In genomic region chr17:5212166-5212565, GRCm38 (mm10) we compare ENCODE assay signal across 9 mouse cellular contexts.
DNase-seq lines count a peak whose midpoint lies in the region; ATAC-seq lines count a peak whose summit lies in the region.
"Had no signal": no experiment of that assay in that cellular context is flagged by ENCODE, and none has a peak within 500 bp of the region (broad histone marks: within the 10 kb centered on the region; RNA-seq: fewer than 3 reads in every experiment).

No protein-coding gene starts in this region.

- DNase-seq in kidney, postnatal 36 days: peak; percentile 63 to 75
- no peak for DNase-seq in kidney, adult 8-10 months
- DNase-seq in brain, embryonic 18.5 days (ENCODE audit: low read depth, low spot score): peak; percentile 51
- peak; percentile 67 for DNase-seq in heart, adult 8-10 months (ENCODE audit: low spot score)
- no peak for DNase-seq in embryo, embryonic 9.5 days (ENCODE audit: extremely low spot score)
- no peak for DNase-seq in thymus, postnatal 14 days
- DNase-seq in left cerebral cortex, postnatal 36 days (ENCODE audit: low spot score in 2 of 2): no peak

- no peaks in the 10 kb centered on the region for H3K27me3 ChIP-seq in midbrain, embryonic 15.5 days (replicated peaks)
- H3K27me3 ChIP-seq: embryonic facial prominence, embryonic 12.5 days had no signal

- no peak overlapping the region for H3K4me3 ChIP-seq in midbrain, embryonic 15.5 days
- H3K4me3 ChIP-seq: embryonic facial prominence, embryonic 12.5 days had no signal

- WGBS in midbrain, embryonic 15.5 days: 14% methylated on average over 12 of the region's 12 CpGs

- H3K9ac ChIP-seq in midbrain, embryonic 15.5 days: no peak overlapping the region
- H3K9ac ChIP-seq: embryonic facial prominence, embryonic 12.5 days had no signal

- no peaks in the 10 kb centered on the region for H3K9me3 ChIP-seq in midbrain, embryonic 15.5 days
- H3K9me3 ChIP-seq: embryonic facial prominence, embryonic 12.5 days had no signal

- 0 out of 2 replicates have a peak overlapping the region, but pooled peaks have one; percentile 3 for H3K4me2 ChIP-seq in midbrain, embryonic 15.5 days
- H3K4me2 ChIP-seq: embryonic facial prominence, embryonic 12.5 days had no signal

- H3K27ac ChIP-seq in midbrain, embryonic 15.5 days: peak overlapping the region; percentile 72
- H3K27ac ChIP-seq: embryonic facial prominence, embryonic 12.5 days had no signal

- H3K4me1 ChIP-seq in midbrain, embryonic 15.5 days: peaks cover 58% of the 10 kb centered on the region

- intact Hi-C loops in left cerebral cortex, postnatal 36 days (cut with DNase I): no loop called here

- ATAC-seq in midbrain, embryonic 15.5 days (replicated peaks): peak; percentile 83

- no peaks in the 10 kb centered on the region for H3K36me3 ChIP-seq in midbrain, embryonic 15.5 days (replicated peaks)
- H3K36me3 ChIP-seq: embryonic facial prominence, embryonic 12.5 days had no signal

Comparison
In these comparisons a context has a peak if more than half of its experiments do, and no peak if none do; other contexts are left out.
1. DNase-seq: peak in kidney, postnatal 36 days (2 of 2), brain, embryonic 18.5 days (single experiment) and heart, adult 8-10 months (single experiment); none in kidney, adult 8-10 months (0 of 2), embryo, embryonic 9.5 days (single experiment), thymus, postnatal 14 days (single experiment) and left cerebral cortex, postnatal 36 days (0 of 2).